Mouse (Mus musculus): ENCODE data around the gene Golga4. TPM values are rescaled to one million over a fixed set of nuclear protein-coding genes. Genes with fewer than 3 reads are reported as not detected.

Gene Golga4
- polyA plus RNA-seq, 1 experiment, result 11.7 TPM

DNA sequence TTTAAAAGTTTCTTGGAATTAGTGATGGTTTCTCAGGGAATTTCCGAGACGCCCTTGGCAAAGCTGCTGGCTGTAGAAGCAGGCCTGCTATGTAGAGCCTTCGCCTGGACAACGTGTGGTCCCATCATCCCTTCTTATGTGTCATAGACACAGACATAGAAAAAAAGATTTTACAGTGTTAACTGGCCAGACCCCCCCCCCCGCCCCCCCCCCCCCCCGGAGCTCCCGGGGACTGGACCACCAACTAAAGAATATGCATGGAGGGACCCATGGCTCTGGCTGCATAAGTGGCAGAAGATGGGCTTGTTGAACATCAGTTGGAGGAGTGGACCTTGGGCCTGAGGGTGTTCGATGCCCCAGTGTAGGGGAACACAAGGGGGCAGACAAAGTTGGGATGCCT lies 11.6 kb downstream of the Golga4 start:
- Histone ChIP-seq H3K27me3 (replicated peaks) (no peaks in the 10 kb centered on the region), H3K4me3 (replicated peaks) (no peak overlapping the region), H3K4me1 (peaks cover 75% of the 10 kb centered on the region), H3K36me3 (replicated peaks; ENCODE audit: low read length) (peaks cover 72% of the 10 kb centered on the region), H3K9me3 (0 out of 2 replicates have a peak, but pooled peaks cover 5% of the 10 kb centered on the region)
- TF ChIP-seq FLI1 (IDR thresholded peaks at IDR 0.05; ENCODE audit: low read length) (no peak), GATA1 (IDR thresholded peaks at IDR 0.05; ENCODE audit: borderline replicate concordance, low read length) (no peak)

DNA sequence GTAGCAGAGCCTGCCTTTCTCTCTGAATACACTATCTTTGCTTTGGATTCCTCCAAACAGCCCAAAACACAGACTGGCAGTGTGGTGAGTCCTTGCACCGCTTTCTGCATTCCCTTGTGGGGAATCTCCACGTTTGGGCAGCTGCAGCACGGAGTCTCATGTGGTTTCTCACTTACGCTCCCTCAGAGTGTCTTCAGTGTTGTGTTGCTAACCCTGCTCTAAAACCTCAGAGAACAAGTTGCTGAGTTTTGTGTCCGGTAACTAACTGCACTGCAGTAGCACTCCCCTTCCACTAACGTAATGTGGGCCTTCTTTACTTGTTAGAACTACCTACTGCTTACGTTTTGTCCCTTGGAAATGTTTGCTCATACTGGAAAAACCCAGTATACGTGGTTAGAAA lies 13.0 kb downstream of the Golga4 start:
- 0 out of 2 replicates have a peak, but pooled peaks cover 5% of the 10 kb centered on the region for H3K9me3 ChIP-seq
- peaks cover 81% of the 10 kb centered on the region for H3K36me3 ChIP-seq (replicated peaks; ENCODE audit: low read length)
- H3K27me3 ChIP-seq (replicated peaks), result no peaks in the 10 kb centered on the region
- TF ChIP-seq GATA1 (IDR thresholded peaks at IDR 0.05; ENCODE audit: borderline replicate concordance, low read length) (no peak), FLI1 (IDR thresholded peaks at IDR 0.05; ENCODE audit: low read length) (no peak)
- H3K4me3 ChIP-seq (replicated peaks), result no peak overlapping the region
- H3K4me1 ChIP-seq, result peaks cover 61% of the 10 kb centered on the region

DNA sequence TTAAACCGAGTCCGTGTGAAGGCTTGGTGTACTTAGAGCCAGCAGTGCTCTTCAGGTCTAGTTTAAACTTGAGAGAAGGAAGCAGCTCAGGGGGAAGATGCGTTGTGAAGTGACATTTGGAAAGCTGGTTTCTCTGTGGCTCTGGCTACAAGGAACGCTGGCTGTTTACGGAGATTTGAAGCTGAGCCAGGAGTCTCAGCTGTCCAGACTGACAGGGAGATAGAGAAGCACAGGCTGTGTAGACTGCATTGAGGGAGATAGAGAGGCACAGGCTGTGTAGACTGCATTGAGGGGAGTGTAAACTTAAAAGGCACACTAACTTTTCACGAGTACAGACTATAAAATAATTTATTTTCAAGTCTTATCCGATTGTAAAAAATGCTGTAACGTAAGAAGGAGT lies 13.9 kb downstream of the Golga4 start:
- Histone ChIP-seq H3K9me3 (0 out of 2 replicates have a peak, but pooled peaks cover 2% of the 10 kb centered on the region), H3K4me1 (peaks cover 51% of the 10 kb centered on the region), H3K27me3 (replicated peaks) (no peaks in the 10 kb centered on the region), H3K36me3 (replicated peaks; ENCODE audit: low read length) (peaks cover 81% of the 10 kb centered on the region), H3K4me3 (replicated peaks) (no peak overlapping the region)
- no peak for TF ChIP-seq FLI1 (IDR thresholded peaks at IDR 0.05; ENCODE audit: low read length)
- no peak for TF ChIP-seq GATA1 (IDR thresholded peaks at IDR 0.05; ENCODE audit: borderline replicate concordance, low read length)

- H3K4me3 ChIP-seq (replicated peaks), result no peak overlapping the region
- H3K4me1 ChIP-seq, result peaks cover 47% of the 10 kb centered on the region
- TF ChIP-seq FLI1 (IDR thresholded peaks at IDR 0.05; ENCODE audit: low read length) (no peak), GATA1 (IDR thresholded peaks at IDR 0.05; ENCODE audit: borderline replicate concordance, low read length) (no peak)
- H3K36me3 ChIP-seq (replicated peaks; ENCODE audit: low read length), result peaks cover 81% of the 10 kb centered on the region
- no peaks in the 10 kb centered on the region for H3K27me3 ChIP-seq (replicated peaks)
- H3K9me3 ChIP-seq, result no peaks in the 10 kb centered on the region
Measured at GRCm38 (mm10) chr9:118520858-118521257, 14.8 kb downstream of the Golga4 start.

GRCm38 (mm10) chr9:118521659-118522058 lies 15.6 kb downstream of the Golga4 start:
- no peak overlapping the region for H3K4me3 ChIP-seq (replicated peaks)
- peaks cover 47% of the 10 kb centered on the region for H3K4me1 ChIP-seq
- H3K27me3 ChIP-seq (replicated peaks), result no peaks in the 10 kb centered on the region
- TF ChIP-seq GATA1 (IDR thresholded peaks at IDR 0.05; ENCODE audit: borderline replicate concordance, low read length), result no peak
- no peak for TF ChIP-seq FLI1 (IDR thresholded peaks at IDR 0.05; ENCODE audit: low read length)
- H3K36me3 ChIP-seq (replicated peaks; ENCODE audit: low read length), result peaks cover 81% of the 10 kb centered on the region
- H3K9me3 ChIP-seq, result no peaks in the 10 kb centered on the region

GRCm38 (mm10) chr9:118523738-118524137 lies 17.7 kb downstream of the Golga4 start:
- Histone ChIP-seq H3K9me3 (no peaks in the 10 kb centered on the region), H3K27me3 (replicated peaks) (no peaks in the 10 kb centered on the region), H3K4me3 (replicated peaks) (no peak overlapping the region), H3K4me1 (peaks cover 33% of the 10 kb centered on the region), H3K36me3 (replicated peaks; ENCODE audit: low read length) (peaks cover 85% of the 10 kb centered on the region)
- TF ChIP-seq GATA1 (IDR thresholded peaks at IDR 0.05; ENCODE audit: borderline replicate concordance, low read length) (no peak), FLI1 (IDR thresholded peaks at IDR 0.05; ENCODE audit: low read length) (no peak)

- Histone ChIP-seq H3K9me3 (no peaks in the 10 kb centered on the region), H3K4me1 (peaks cover 28% of the 10 kb centered on the region), H3K36me3 (replicated peaks; ENCODE audit: low read length) (peaks cover 98% of the 10 kb centered on the region), H3K27me3 (replicated peaks) (no peaks in the 10 kb centered on the region), H3K4me3 (replicated peaks) (no peak overlapping the region)
- no peak for TF ChIP-seq FLI1 (IDR thresholded peaks at IDR 0.05; ENCODE audit: low read length)
Measured at GRCm38 (mm10) chr9:118527056-118527455, 21.0 kb downstream of the Golga4 start.

- H3K27me3 ChIP-seq (replicated peaks), result no peaks in the 10 kb centered on the region
- TF ChIP-seq FLI1 (IDR thresholded peaks at IDR 0.05; ENCODE audit: low read length) (no peak), GATA1 (IDR thresholded peaks at IDR 0.05; ENCODE audit: borderline replicate concordance, low read length) (no peak)
- H3K36me3 ChIP-seq (replicated peaks; ENCODE audit: low read length), result peaks cover 98% of the 10 kb centered on the region
- H3K9me3 ChIP-seq, result no peaks in the 10 kb centered on the region
- peaks cover 37% of the 10 kb centered on the region for H3K4me1 ChIP-seq
- no peak overlapping the region for H3K4me3 ChIP-seq (replicated peaks)
Measured at GRCm38 (mm10) chr9:118529783-118530182, 23.7 kb downstream of the Golga4 start.

DNA sequence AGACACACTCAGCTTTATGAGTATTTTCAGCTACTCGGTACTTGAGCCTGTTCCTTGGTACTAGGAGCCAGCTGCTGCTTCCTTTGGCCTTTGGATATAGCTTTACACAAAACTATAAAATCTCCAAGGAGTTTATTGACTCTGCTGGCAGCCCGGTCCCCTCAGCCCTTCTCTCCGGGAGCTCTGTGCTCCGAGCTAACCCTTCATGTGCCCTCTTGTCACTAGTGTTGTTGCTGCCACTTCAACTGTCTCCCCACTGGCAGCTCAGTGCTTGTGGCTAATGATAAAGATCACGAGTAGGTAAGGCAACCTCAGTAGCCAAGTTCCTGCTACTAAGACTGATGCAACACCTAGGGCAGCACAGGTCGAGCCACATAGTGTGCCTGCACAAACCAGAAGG lies 24.6 kb downstream of the Golga4 start:
- Histone ChIP-seq H3K4me1 (peaks cover 34% of the 10 kb centered on the region), H3K9me3 (no peaks in the 10 kb centered on the region), H3K36me3 (replicated peaks; ENCODE audit: low read length) (peaks cover 98% of the 10 kb centered on the region), H3K4me3 (replicated peaks) (peak overlapping the region; percentile 46), H3K27me3 (replicated peaks) (no peaks in the 10 kb centered on the region)
- no peak for TF ChIP-seq GATA1 (IDR thresholded peaks at IDR 0.05; ENCODE audit: borderline replicate concordance, low read length)
- TF ChIP-seq FLI1 (IDR thresholded peaks at IDR 0.05; ENCODE audit: low read length), result no peak

GRCm38 (mm10) chr9:118532516-118533205 lies 26.6 kb downstream of the Golga4 start:
- Histone ChIP-seq H3K9me3 (no peaks in the 10 kb centered on the region), H3K27me3 (replicated peaks) (no peaks in the 10 kb centered on the region), H3K4me1 (peaks cover 27% of the 10 kb centered on the region), H3K36me3 (replicated peaks; ENCODE audit: low read length) (peaks cover 98% of the 10 kb centered on the region), H3K4me3 (replicated peaks) (peak overlapping the region; percentile 67)
- no peak for TF ChIP-seq FLI1 (IDR thresholded peaks at IDR 0.05; ENCODE audit: low read length)
- no peak for TF ChIP-seq GATA1 (IDR thresholded peaks at IDR 0.05; ENCODE audit: borderline replicate concordance, low read length)
